In the genomic region with DNA sequence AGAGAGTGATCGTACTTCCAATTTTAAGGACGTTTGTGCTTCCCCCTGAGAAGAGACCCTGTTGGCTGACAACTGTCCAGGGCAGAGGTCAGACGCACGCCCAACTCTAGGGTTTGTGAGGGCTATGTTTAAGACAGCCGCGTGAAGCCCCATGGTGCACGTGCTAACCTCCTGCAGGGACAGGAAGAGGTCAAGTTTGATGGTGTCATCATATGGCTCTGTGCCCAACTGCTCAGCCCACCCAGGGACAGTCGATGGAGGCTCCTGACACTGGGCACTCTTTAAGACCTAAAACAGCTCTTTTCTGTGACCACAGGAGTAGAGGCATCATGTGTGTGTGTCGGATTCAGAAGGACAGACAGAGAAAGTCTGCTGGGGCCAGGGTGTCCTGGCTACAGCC, we compare ENCODE assay signal across 18 mouse cellular contexts.
"Had no signal": no experiment of that assay in that cellular context is flagged by ENCODE, and none has a peak within 500 bp of the region (broad histone marks: within the 10 kb centered on the region; RNA-seq: fewer than 3 reads in every experiment).

No protein-coding gene starts in this region.

- H3K36me3 ChIP-seq: intestine, embryonic 15.5 days; midbrain, embryonic 12.5 days; midbrain, embryonic 15.5 days; neural tube, embryonic 12.5 days; neural tube, embryonic 15.5 days had no signal

- H3K27me3 ChIP-seq: intestine, embryonic 15.5 days; limb, embryonic 15.5 days; midbrain, embryonic 12.5 days; midbrain, embryonic 15.5 days; neural tube, embryonic 12.5 days; neural tube, embryonic 15.5 days had no signal

- DNase-seq: kidney, adult 18-20 months; kidney, postnatal 25 days; layer of hippocampus, adult 9-11 months; layer of hippocampus, postnatal 36 days; liver, postnatal 0 days; thymus, adult 18-20 months; thymus, postnatal 36 days had no signal

- H3K4me2 ChIP-seq: intestine, embryonic 15.5 days; limb, embryonic 15.5 days; liver, embryonic 11.5 days; midbrain, embryonic 12.5 days; midbrain, embryonic 15.5 days; neural tube, embryonic 12.5 days; neural tube, embryonic 15.5 days had no signal

- ATAC-seq: liver, postnatal 0 days; midbrain, embryonic 15.5 days had no signal

- H3K27ac ChIP-seq: kidney, postnatal 0 days; layer of hippocampus, adult 2 months; limb, embryonic 15.5 days; liver, embryonic 14.5 days; macrophage; midbrain, embryonic 15.5 days; neural tube, embryonic 12.5 days; neural tube, embryonic 15.5 days had no signal

- H3K9me3 ChIP-seq: intestine, embryonic 15.5 days; limb, embryonic 15.5 days; midbrain, embryonic 12.5 days; midbrain, embryonic 15.5 days; neural tube, embryonic 12.5 days; neural tube, embryonic 15.5 days had no signal

- H3K9ac ChIP-seq: intestine, embryonic 15.5 days; limb, embryonic 15.5 days; liver, embryonic 14.5 days; liver, postnatal 0 days; midbrain, embryonic 12.5 days; midbrain, embryonic 15.5 days; neural tube, embryonic 12.5 days; neural tube, embryonic 15.5 days had no signal

- H3K4me3 ChIP-seq: intestine, embryonic 15.5 days; layer of hippocampus, adult 2 months; limb, embryonic 15.5 days; midbrain, embryonic 12.5 days; midbrain, embryonic 15.5 days; neural tube, embryonic 12.5 days; neural tube, embryonic 15.5 days had no signal
